Mouse (Mus musculus): ENCODE data around the gene Tmem196. TPM values are rescaled to one million over a fixed set of nuclear protein-coding genes. Genes with fewer than 3 reads are reported as not detected.
A peak's percentile ranks its signal among the peaks of the same experiment; 100 is the strongest.
"Not testable (repeated sequence)": the region's sequence is repeated elsewhere in the genome, so short reads cannot be mapped to it uniquely, and the experiment has no call there.

The Tmem196 gene
- polyA plus RNA-seq, 1 experiment from 2014 or later, result 0.45 TPM

- H3K27ac ChIP-seq (ENCODE audit: low read depth), result no peak overlapping the region
- no peaks in the 10 kb centered on the region for H3K36me3 ChIP-seq (ENCODE audit: insufficient read depth)
- H3K4me3 ChIP-seq (ENCODE audit: low read depth, low read length), result no peak overlapping the region
- H3K9ac ChIP-seq, result no peak overlapping the region
- no peak for TF ChIP-seq CTCF (IDR thresholded peaks at IDR 0.05; ENCODE audit: low read depth)
- WGBS, result 63% methylated on average over 1 of the region's 1 CpGs
- no peak overlapping the region for H3K4me2 ChIP-seq
- DNase-seq, result no peak
- H3K4me1 ChIP-seq (ENCODE audit: insufficient read depth), result no peaks in the 10 kb centered on the region
- no peak for ATAC-seq (ENCODE audit: insufficient read depth)
- no peaks in the 10 kb centered on the region for H3K9me3 ChIP-seq (ENCODE audit: low read depth, low read length)
- no peaks in the 10 kb centered on the region for H3K27me3 ChIP-seq (ENCODE audit: insufficient read depth, low read length)
Measured at GRCm38 (mm10) chr12:119998267-119998666, 52.6 kb downstream of the Tmem196 start.

- no peak for DNase-seq
- H3K27me3 ChIP-seq (ENCODE audit: insufficient read depth, low read length), result no peaks in the 10 kb centered on the region
- ATAC-seq (ENCODE audit: insufficient read depth), result no peak
- no peak overlapping the region for H3K4me2 ChIP-seq
- H3K4me1 ChIP-seq (ENCODE audit: insufficient read depth), result no peaks in the 10 kb centered on the region
- TF ChIP-seq CTCF (IDR thresholded peaks at IDR 0.05; ENCODE audit: low read depth), result no peak
- H3K27ac ChIP-seq (ENCODE audit: low read depth), result no peak overlapping the region
- no peaks in the 10 kb centered on the region for H3K36me3 ChIP-seq (ENCODE audit: insufficient read depth)
- no peak overlapping the region for H3K4me3 ChIP-seq (ENCODE audit: low read depth, low read length)
- H3K9me3 ChIP-seq (ENCODE audit: low read depth, low read length), result no peaks in the 10 kb centered on the region
- H3K9ac ChIP-seq, result no peak overlapping the region
Measured at GRCm38 (mm10) chr12:120004280-120004679, 58.7 kb downstream of the Tmem196 start.

GRCm38 (mm10) chr12:120014768-120015167 is 69.1 kb downstream of the Tmem196 start:
- Histone ChIP-seq H3K36me3 (ENCODE audit: insufficient read depth) (no peaks in the 10 kb centered on the region), H3K9ac (no peak overlapping the region), H3K9me3 (ENCODE audit: low read depth, low read length) (no peaks in the 10 kb centered on the region), H3K4me3 (ENCODE audit: low read depth, low read length) (no peak overlapping the region), H3K27me3 (ENCODE audit: insufficient read depth, low read length) (no peaks in the 10 kb centered on the region), H3K27ac (ENCODE audit: low read depth) (no peak overlapping the region), H3K4me1 (ENCODE audit: insufficient read depth) (no peaks in the 10 kb centered on the region), H3K4me2 (no peak overlapping the region)
- no peak for DNase-seq
- no peak for TF ChIP-seq CTCF (IDR thresholded peaks at IDR 0.05; ENCODE audit: low read depth)
- 83% methylated on average over 4 of the region's 4 CpGs for WGBS
- no peak for ATAC-seq (ENCODE audit: insufficient read depth)

- no peak overlapping the region for H3K27ac ChIP-seq (ENCODE audit: low read depth)
- no peaks in the 10 kb centered on the region for H3K4me1 ChIP-seq (ENCODE audit: insufficient read depth)
- no peak for TF ChIP-seq CTCF (IDR thresholded peaks at IDR 0.05; ENCODE audit: low read depth)
- no peak overlapping the region for H3K4me2 ChIP-seq
- H3K27me3 ChIP-seq (ENCODE audit: insufficient read depth, low read length), result no peaks in the 10 kb centered on the region
- no peaks in the 10 kb centered on the region for H3K9me3 ChIP-seq (ENCODE audit: low read depth, low read length)
- DNase-seq (no peak), ATAC-seq (ENCODE audit: insufficient read depth) (no peak)
- WGBS, result 69% methylated on average over 1 of the region's 1 CpGs
- H3K36me3 ChIP-seq (ENCODE audit: insufficient read depth), result no peaks in the 10 kb centered on the region
- H3K4me3 ChIP-seq (ENCODE audit: low read depth, low read length), result no peak overlapping the region
- H3K9ac ChIP-seq, result no peak overlapping the region
Measured at GRCm38 (mm10) chr12:120015201-120015600, 69.6 kb downstream of the Tmem196 start.

GRCm38 (mm10) chr12:120028089-120028959 is 82.7 kb downstream of the Tmem196 start:
- not testable (repeated sequence) for ATAC-seq (ENCODE audit: insufficient read depth); H3K27me3 ChIP-seq (ENCODE audit: insufficient read depth, low read length); H3K4me1 ChIP-seq (ENCODE audit: insufficient read depth); H3K36me3 ChIP-seq (ENCODE audit: insufficient read depth); H3K9ac ChIP-seq; H3K4me2 ChIP-seq; H3K4me3 ChIP-seq (ENCODE audit: low read depth, low read length); H3K9me3 ChIP-seq (ENCODE audit: low read depth, low read length); H3K27ac ChIP-seq (ENCODE audit: low read depth)
- 86% methylated on average over 15 of the region's 15 CpGs for WGBS
- peak; percentile 69 for TF ChIP-seq CTCF (IDR thresholded peaks at IDR 0.05; ENCODE audit: low read depth)
- DNase-seq, result peak; percentile 96

Data from lung, embryonic 14.5 days (tissue).